Mouse (Mus musculus) gastrocnemius, adult 18-20 months (tissue): ENCODE results near the gene Cyp2w1. TPM values are rescaled to one million over a fixed set of nuclear protein-coding genes. Genes with fewer than 3 reads are reported as not detected.
"Not testable (repeated sequence)": the region's sequence is repeated elsewhere in the genome, so short reads cannot be mapped to it uniquely, and the experiment has no call there.

Experiments used
- DNase-seq: peaks from one replicate; pipeline ENCODE4 v3.0.0; 2021; ENCODE audit warnings: low spot score
- total RNA-seq, 2 experiments: library from RNA; stranded (reverse); gene quantifications; 2 replicates each; pipeline ENCODE4 v1.2.3; 2021

Gene Cyp2w1
- total RNA-seq, 2 experiments from 2014 or later = not detected

DNA sequence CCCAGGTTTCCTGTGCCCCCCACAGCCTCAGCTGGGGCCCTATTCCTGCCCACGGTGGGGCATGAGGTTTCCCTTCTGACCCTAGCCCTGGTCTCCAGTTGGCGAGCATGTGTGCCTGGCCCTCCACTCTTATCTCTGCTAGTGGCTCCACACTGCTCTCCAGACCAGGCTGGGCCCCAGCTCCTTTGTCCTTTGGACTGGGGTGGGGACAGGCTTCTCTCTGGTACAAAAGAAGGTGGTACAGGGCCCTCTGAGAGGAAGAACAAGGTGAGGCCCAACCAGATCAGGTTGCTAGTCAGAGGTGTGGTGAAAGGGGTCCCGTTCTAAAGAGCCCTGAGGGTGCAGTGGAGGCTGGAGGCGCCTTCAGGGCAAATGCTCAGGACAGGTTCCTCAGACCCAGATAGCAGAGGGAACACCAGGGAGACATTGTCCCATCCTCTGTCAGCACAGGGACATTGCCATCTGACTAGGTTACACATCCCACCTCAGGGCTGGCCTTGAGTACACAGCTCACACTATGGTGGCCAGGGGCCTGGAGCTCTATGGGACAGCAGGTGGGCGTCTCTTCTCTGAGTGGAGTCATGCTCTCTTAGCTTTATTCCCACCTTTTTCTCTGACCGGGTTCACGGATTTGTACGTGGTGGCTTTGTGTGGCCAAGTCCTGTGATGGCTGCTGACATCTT lies 19.7 kb upstream of the Cyp2w1 start:
- DNase-seq = no peak

DNA sequence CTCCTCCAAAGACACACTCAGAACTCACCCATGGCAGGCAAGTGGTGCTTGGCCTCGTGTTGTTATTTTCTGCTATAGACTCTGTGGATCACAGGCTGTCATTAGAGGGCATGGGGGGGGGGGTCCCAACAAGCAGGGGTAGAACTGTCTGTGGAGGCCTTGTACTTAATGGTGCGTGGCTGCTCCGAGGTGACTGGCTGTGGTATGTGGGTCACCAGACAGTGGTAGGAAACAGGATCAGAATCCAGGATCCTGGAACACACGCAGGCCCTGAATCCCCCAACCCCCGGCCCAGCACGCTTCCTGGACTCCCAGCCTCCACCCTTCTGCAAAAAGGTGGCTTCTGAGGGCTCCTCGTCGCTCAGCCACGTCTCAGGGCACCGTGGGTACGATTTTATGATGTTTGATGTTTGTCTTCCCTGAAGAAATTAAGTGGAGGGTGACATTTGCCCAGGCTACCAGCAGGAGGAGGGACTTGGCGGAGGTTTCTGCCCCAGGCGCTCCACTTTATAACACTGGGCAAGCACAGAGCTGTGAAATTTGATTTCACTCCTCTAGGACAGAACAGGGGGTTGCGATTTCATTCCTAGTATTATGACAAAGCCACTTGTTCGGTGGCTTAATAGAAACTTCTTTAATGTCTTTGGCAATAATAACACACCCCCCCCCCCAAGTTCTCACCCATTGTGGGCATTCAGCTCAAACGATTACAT lies 19.0 kb upstream of the Cyp2w1 start:
- no peak for DNase-seq

DNA sequence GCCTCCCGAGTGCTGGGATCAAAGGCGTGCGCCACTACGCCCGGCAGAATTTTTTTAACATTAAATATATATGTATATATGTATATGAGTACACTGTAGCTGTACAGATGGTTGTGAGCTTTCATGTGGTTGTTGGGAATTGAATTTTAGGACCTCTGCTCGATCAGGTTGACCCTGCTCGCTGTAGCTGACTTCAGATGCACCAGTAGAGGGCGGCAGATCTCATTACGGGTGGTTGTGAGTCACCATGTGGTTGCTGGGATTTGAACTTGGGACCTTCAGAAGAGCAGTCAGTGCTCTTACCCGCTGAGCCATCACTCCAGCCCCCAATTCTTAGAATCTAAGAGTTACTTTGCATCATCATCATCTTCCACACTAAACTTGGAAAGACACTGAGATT lies 18.0 kb upstream of the Cyp2w1 start:
- not testable (repeated sequence) for DNase-seq

DNA sequence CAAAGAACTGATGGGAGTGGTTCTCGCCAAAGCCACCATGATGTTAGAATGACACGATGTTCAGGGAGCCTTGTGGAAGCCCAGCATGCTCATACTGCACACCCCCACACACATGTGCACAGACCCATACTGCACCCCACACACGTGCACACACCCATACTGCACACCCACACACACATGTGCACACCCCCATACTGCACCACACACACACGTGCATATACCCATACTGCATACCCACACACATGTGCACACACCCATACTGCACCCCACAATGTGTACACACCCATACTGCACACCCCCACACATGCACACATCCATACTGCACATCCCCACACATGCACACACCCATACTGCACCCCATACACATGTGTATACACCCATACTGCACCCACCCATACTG lies 16.8 kb upstream of the Cyp2w1 start:
- no peak for DNase-seq

DNA sequence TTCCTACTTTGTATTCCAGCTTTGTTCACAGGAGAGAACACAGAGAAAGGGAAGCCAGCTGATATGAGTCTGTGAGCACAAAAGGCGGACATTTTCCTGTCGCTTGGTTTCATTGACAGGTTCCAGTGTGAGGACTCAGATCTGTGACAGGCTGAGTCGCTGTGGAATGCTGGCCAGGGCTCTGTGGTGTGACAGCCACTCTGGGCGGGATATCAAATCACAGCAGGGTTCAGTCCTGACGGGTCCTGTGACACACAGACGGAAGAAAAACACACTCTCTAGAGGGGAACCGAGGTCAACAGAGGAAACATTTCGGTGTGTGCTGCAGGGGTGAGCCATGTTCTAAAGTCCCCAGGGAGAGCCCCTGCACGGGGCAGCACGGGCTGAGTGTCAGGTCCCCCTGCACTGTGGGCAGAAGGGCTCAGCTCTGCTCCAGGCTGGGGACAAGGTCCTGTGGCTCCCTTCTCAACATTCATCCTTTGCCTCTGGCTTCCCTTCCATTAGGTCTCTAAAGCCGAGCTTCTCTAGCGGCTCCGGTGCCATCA lies 14.5 kb upstream of the Cyp2w1 start:
- DNase-seq = no peak

DNA sequence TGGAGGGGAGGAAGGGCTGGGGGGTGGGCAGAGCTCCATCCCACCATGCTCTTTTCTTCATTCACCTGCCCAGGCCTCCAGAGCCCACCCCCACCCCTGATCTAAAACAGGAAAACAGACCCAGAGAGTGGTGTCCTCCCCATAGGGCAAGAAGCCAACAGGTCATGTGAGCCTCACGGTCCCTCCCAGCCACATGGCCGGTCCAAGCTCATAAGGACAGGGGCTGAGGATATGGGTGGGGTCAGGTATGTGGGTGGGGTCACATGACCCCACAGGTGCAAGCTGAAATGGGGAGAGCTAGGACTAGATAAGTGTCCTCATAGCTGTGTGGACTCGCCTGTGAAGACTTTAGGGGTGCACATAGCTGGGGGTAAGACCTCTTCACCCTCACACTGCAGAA lies 14.0 kb upstream of the Cyp2w1 start:
- no peak for DNase-seq

DNA sequence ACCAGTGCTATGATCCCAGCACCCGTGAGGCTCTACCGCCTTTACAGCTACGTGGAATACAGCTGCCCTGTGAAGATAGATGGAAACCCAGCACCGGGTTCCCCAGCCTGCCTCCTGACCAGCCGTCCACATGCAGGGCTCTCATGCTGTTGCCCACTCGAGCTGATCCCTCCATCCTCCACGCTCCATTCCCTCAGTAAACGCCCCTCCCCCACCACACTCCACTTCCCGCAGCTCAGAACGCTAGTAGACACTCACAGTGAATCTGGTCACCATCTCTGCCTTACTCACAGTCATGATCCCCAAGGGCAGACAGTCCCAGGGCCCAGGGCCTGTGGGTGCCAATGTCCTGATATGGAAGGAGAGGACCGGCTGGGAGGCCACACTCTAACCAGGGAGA lies 13.5 kb upstream of the Cyp2w1 start:
- no peak for DNase-seq

DNA sequence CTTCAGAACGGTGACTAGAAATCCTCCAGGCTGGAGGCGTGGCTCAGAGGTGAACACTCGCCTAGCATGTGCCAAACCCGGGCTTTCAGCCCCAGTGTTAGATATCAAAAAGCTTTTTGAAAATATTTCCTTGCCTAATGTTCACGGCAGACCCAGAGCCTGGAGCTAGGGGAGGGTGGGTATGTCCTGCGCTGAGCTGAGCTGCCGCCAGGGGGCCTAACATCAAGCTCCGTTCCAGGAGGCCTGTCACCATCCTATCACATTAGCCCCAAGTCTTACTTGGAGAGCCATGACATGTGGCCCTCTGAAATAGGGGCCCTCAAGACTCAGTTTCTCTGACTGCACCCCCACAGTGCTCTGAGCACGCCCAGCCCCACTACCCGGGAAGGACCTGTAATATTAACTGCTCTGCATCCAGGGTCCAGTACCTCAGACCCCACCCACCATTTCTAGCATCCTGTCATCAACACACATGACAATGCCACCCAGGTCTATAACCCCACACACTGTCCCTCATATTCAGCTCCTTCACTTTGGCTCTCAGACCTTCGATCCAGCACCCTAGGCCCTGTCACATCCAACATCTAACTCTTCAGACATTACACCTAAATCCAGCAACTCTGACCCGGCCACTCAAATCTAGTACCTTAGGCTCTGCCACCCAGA lies 8.3 kb upstream of the Cyp2w1 start:
- DNase-seq = peak; percentile 79

DNA sequence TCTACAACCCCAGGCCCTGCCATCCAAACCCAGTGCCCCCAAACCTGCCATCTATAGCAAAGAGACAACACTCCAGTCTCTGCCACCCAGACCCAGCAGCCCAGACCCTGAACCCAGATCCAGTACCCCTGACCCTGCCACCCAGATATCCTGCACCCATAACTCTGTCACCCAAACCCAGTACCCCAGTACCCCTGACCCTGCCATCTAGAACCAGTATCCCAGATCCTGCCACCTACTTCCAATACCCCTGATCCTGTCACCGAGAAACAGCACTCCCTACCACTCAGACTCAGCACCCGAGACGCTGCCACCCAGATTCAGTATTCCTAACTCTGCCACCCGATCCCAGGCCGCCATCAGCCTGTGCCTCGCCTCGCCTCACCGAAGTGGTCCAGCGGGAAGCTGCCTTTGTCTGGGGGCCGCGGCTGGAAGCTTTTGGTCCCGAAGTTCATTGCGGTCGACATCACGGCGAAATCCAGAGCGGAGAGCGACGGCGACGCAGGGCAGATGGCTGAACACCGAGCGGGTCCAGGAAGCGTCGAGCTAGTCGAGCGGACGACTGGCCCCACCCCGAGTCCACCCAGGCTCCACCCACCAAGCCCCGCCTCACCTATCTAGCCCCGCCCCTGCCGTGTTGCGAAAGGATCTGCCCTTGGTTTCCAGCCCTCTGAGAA lies 7.6 kb upstream of the Cyp2w1 start:
- peak; percentile 98 for DNase-seq

DNA sequence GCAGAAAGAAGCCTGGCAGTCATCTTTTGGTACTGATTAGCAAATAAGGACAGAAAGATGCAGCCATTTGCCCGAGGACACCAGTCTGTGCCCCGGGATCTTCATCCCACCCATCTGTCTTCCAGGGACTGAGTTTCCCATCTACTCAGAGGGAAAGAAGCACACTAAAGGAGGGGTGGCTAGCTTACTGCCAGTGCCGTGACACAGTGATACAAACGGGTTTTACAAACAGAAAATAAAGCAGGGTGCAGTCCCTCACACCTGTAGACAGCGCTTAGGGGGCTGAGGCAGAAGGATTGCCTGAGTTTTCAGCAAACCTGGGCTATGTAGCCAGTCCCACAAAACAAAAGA lies 7.1 kb upstream of the Cyp2w1 start:
- no peak for DNase-seq

DNA sequence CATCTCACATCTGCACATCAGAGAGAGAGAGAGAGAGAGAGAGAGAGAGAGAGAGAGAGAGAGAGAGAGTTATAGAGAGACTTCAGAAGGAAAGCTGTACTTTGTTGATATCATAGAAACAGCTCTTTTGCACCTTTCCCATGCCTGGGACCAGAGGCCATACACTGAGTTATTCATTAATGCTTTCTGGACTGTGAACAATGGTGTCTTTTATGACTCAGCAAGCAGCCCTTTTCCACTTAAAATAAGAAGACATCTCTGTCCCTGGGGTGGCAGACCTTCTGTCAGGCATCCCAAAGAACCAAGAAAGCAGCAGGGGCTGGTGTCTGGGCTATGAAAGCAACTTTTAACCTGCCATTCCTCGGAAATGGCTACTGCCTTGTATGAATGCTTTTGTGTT lies 5.2 kb upstream of the Cyp2w1 start:
- DNase-seq = no peak

DNA sequence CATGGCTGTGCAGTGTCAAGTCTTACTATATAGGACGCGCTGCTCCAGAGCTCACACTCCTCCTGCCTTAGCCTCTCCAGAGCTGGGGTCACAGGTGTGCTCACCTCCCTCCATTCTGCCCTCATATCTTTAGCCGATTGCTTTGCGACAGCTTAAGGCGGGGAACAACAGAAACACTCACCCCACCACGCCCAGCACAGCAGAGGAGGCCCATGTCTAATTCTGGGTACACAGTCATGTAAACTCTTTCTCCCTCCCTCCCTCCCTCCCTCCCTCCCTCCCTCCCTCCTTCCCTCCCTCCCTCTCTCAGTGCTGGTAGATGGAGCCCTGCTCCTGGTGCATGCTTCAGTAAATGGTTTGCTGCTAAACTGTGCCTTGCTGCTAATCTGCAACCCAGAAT lies 2.7 kb upstream of the Cyp2w1 start:
- no peak for DNase-seq

DNA sequence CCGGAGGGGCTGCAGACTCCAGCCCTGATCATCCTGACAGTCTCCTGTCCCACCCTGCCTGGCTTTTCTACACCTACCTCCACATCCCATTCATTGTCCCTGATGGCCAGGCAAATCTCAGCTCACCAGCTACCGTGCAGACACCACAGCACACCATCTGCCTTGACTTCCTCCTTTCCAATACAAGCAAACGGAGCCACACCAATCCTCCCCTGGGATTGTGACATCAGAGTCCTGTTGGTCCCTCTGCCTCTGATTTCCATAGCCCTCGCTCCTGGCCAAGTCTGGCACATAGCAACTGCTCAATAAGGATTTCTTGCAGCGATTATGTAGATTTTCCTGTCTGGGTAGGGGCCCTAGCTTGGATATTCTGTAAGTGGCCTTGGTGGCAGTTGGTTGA lies 1.3 kb upstream of the Cyp2w1 start, which contains the start of gene Cox19:
Gene Cox19 (minus strand): TSS at position 285 of the 400 bp plus-strand sequence.
- no peak for DNase-seq

DNA sequence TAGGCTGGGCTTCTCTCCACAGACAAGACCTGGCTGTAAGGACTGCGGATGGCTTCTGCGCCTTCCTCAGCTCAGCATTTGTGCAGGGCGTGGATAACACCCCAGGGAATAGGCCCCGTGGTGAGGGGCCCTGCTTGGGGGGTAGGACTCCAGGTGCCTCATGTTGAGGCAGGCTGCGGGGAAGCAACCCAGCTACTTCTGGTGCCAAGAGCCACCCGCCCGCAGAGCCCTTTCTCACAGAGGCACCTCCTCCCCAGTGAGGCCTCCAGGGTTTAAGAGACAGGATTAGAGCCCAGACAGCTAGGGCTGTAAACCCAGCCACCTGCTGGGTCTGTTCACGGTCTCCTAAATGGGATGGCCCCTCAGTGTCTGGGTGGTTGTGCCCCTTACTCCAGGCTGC lies 789 bp upstream of the Cyp2w1 start:
- DNase-seq = no peak

DNA sequence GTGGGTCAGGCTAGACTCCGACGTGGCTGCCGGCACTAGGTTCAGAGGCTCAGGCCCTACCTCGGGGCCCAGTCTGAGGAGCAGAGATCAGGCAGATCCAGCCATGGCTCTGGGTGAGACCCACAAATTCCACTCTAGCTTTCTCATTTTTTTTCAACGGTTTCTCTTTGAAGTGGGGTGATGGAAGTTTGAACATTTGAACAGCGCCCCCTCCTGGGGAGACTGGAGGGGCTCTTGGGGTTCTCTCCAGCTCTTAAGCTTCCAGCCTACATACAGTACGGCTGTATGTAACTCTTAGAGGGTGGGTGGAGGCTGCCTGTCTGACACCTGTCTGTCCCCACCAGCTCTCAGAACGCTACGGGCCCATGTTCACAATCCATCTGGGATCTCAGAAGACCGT lies 1.1 kb downstream of the Cyp2w1 start:
- DNase-seq = no peak

DNA sequence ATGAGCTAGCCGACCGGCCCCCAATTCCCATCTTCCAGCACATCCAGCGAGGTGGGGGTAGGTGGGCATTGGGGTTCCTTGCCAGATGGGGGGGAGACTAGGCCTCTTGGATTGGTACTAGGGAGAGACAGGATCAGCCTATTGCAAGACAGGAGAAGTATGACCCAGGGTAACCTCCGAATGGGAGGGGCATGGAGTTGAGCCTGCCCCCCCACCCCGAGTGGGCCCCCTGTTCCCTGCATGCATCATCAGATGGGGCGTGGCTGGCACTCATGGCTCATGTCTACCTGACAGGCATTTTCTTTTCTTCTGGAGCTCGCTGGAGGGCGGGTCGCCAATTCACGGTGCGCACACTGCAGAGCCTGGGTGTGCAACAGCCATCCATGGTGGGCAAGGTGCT lies 1.5 kb downstream of the Cyp2w1 start:
- no peak for DNase-seq

DNA sequence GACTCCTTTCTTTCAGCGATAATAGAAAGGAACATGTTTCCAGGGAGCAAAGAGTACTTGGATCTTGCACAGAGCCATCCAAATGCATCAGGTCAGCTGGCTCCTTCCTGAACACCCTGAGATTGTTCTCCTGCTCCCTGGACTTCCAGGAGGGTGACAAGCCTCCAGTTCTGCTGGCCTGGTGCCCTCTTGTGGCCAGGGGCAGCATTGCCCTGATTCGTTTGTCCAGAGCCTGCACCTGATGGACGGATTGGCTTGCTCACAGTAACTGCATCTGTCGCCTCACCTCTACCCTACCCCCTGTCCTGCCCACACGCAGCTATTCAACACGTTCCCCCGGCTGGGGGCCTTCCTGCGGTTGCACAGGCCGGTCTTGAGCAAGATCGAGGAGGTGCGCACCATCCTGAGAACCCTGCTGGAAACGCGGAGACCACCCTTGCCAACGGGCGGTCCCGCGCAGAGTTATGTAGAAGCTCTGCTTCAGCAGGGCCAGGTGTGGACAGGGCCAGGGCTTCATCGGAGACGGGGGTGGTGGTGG lies 2.9 kb downstream of the Cyp2w1 start:
- DNase-seq = peak; percentile 80

DNA sequence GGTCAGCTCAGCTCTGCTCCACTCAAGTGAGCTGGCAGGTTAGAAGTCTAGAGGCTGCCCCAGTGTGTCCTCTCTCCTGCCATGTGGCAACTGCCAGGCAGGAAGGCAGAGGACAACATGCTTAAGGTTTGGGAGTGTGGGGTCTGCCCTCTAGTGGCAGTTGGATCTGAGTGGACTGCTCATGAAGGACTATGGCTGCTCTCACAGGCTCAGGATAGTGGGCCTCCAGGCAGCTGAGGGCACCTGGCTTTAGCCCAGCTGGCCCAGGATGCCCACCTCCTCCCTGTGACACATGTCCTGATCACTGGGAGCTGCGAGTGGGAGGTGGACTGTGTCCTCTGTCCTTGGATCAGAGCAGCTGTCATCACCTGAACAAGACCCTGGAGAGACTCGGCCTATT lies 6.2 kb downstream of the Cyp2w1 start:
- no peak for DNase-seq

DNA sequence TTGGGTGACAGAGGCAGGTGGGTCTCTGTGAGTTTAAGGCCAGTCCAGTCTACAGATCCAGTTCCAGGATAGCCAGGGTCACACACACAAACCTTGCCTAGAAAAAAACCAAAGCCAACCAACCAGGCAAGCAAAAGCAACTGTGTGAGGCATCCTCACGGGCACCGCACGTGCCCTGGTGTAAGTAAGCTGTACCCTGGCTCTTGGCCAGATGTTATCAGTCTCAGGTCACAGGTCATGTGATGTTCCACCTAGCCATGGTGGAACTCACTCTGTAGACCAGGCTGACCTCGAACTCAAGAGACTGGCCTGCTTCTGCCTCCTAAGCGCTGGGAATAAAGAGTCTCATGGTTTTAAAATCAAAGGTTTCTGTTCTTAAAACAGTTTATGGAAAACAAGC lies 6.8 kb downstream of the Cyp2w1 start:
- DNase-seq = no peak

DNA sequence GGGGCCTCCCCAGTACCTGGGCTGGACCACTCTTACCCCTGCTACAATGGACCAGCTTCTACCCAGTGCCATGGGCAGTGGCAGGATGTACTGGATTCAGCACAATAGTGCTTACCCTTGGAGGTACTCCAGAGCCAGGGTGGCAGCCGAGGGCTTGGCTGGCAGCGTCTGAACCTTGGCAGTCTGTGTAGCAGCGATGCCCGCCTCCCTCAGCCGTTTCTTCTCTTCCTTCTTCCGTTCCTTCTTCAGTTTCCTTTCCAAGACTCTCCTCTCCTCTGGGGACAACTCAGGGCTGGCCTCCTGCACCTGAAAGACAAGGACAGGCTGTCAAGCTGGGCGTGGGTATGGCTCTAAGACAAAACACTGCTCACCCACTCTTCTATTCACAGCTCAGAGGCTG lies 11.4 kb downstream of the Cyp2w1 start:
- no peak for DNase-seq

DNA sequence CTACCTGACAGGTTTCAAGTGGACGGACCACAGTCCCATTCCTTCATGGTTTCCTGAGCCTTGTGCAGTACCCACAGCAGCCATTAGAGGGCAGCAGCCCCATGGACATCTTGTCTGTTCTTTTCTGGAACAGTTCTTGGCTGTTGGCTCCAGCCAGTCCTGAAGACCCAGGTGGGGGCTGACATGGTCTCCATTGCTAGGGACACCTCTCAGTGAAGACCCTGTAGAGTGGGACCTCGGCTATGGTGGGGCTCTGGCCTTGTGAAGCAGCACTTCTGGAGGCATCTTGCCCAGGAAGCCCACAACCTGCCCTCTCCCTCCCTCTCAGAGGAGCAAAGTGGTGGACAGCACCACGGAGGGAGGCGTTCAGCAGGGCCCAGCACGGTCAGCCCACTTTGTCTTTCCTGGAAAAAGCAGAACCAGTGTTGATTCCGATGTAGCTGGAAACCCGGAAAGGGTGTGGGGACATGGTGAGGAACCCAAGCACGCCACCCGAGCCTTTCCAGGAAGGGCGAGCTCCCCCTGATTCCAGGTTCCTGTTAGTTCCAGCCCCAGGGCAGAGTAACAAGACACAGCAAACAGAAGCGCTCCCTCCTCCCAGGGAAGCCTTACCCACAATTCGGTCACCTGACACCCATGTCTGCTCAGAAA lies 12.0 kb downstream of the Cyp2w1 start:
- peak; percentile 93 for DNase-seq
